Mouse (Mus musculus): ENCODE data around the gene Hebp1. TPM values are rescaled to one million over a fixed set of nuclear protein-coding genes. Genes with fewer than 3 reads are reported as not detected.
A peak's percentile ranks its signal among the peaks of the same experiment; 100 is the strongest.

The Hebp1 gene
- polyA plus RNA-seq, 1 experiment from 2014 or later, result 2.7 TPM

DNA sequence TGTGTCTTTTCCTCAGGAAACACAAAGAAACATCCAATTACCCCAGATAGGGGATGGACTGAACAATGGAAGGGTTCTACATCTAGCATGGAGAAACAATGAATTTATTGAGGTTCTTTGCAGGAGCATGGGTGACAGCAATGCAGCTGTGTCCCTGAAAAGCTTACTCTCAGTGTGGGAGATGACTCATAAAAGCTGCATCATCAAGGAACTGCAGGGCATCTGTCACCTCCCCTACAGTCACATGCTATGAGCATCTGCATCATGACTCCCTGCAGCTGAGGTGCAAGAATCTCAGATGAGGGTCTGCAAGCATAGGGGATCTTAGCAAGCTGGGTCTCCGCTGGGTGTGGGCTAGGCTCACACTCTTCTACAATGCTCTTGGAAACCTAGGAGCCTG lies 22.8 kb downstream of the Hebp1 start:
- 96% methylated on average over 1 of the region's 1 CpGs for WGBS
- Histone ChIP-seq H3K4me3 (ENCODE audit: low read depth, low read length) (no peak overlapping the region), H3K4me2 (no peak overlapping the region), H3K27me3 (ENCODE audit: insufficient read depth, low read length) (no peaks in the 10 kb centered on the region), H3K9me3 (ENCODE audit: low read depth, low read length) (no peaks in the 10 kb centered on the region), H3K36me3 (ENCODE audit: insufficient read depth) (no peaks in the 10 kb centered on the region), H3K4me1 (ENCODE audit: insufficient read depth) (no peaks in the 10 kb centered on the region), H3K27ac (ENCODE audit: low read depth) (no peak overlapping the region), H3K9ac (no peak overlapping the region)
- DNase-seq (no peak), ATAC-seq (ENCODE audit: insufficient read depth) (no peak)
- TF ChIP-seq CTCF (IDR thresholded peaks at IDR 0.05; ENCODE audit: low read depth), result no peak

GRCm38 (mm10) chr6:135171736-135172135 lies 26.1 kb downstream of the Hebp1 start:
- WGBS, result 61% methylated on average over 14 of the region's 14 CpGs
- Histone ChIP-seq H3K9me3 (ENCODE audit: low read depth, low read length) (no peaks in the 10 kb centered on the region), H3K4me1 (ENCODE audit: insufficient read depth) (peaks cover 5% of the 10 kb centered on the region; the same call in 1 of the 2 replicates), H3K4me2 (no peak overlapping the region), H3K9ac (no peak overlapping the region), H3K27ac (ENCODE audit: low read depth) (no peak overlapping the region), H3K36me3 (ENCODE audit: insufficient read depth) (no peaks in the 10 kb centered on the region), H3K4me3 (ENCODE audit: low read depth, low read length) (no peak overlapping the region), H3K27me3 (ENCODE audit: insufficient read depth, low read length) (no peaks in the 10 kb centered on the region)
- no peak for DNase-seq
- TF ChIP-seq CTCF (IDR thresholded peaks at IDR 0.05; ENCODE audit: low read depth), result no peak
- ATAC-seq (ENCODE audit: insufficient read depth), result no peak

GRCm38 (mm10) chr6:135169246-135169645 lies 28.6 kb downstream of the Hebp1 start:
- no peaks in the 10 kb centered on the region for H3K36me3 ChIP-seq (ENCODE audit: insufficient read depth)
- H3K4me3 ChIP-seq (ENCODE audit: low read depth, low read length), result no peak overlapping the region
- H3K27ac ChIP-seq (ENCODE audit: low read depth), result no peak overlapping the region
- no peak for TF ChIP-seq CTCF (IDR thresholded peaks at IDR 0.05; ENCODE audit: low read depth)
- 73% methylated on average over 3 of the region's 3 CpGs for WGBS
- H3K27me3 ChIP-seq (ENCODE audit: insufficient read depth, low read length), result no peaks in the 10 kb centered on the region
- H3K9ac ChIP-seq, result no peak overlapping the region
- ATAC-seq (ENCODE audit: insufficient read depth) (no peak), DNase-seq (no peak)
- H3K4me1 ChIP-seq (ENCODE audit: insufficient read depth), result peaks cover 5% of the 10 kb centered on the region; the same call in 1 of the 2 replicates
- no peak overlapping the region for H3K4me2 ChIP-seq
- no peaks in the 10 kb centered on the region for H3K9me3 ChIP-seq (ENCODE audit: low read depth, low read length)

DNA sequence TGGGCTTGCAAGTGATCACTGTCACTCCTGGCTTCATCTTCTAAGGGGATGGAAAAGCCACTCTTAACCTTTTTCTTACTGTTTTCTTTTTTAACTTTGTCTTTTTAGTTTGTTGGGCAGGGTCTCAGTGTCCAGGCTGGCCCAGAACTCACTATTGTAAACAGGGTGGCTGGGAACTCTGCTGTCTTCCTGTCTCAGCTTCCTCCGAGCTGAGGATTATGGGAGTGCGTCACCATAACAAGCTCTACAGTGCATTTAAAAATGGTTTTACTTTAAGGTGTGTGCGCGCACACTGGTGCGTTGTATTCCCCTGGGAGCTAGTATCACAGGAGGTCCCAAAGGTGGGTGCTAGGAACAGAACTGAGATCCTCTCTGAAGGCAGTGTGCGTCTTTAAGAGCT lies 29.4 kb downstream of the Hebp1 start:
- no peaks in the 10 kb centered on the region for H3K27me3 ChIP-seq (ENCODE audit: insufficient read depth, low read length)
- no peak overlapping the region for H3K27ac ChIP-seq (ENCODE audit: low read depth)
- no peak for TF ChIP-seq CTCF (IDR thresholded peaks at IDR 0.05; ENCODE audit: low read depth)
- ATAC-seq (ENCODE audit: insufficient read depth), result peak; percentile 3; the same call in 1 of the 2 replicates
- no peaks in the 10 kb centered on the region for H3K9me3 ChIP-seq (ENCODE audit: low read depth, low read length)
- H3K4me3 ChIP-seq (ENCODE audit: low read depth, low read length), result peak overlapping the region; percentile 68
- 74% methylated on average over 6 of the region's 6 CpGs for WGBS
- H3K9ac ChIP-seq, result peak overlapping the region; percentile 72
- DNase-seq, result no peak
- no peaks in the 10 kb centered on the region for H3K36me3 ChIP-seq (ENCODE audit: insufficient read depth)
- H3K4me1 ChIP-seq (ENCODE audit: insufficient read depth), result peaks cover 5% of the 10 kb centered on the region; the same call in 1 of the 2 replicates
- H3K4me2 ChIP-seq, result peak overlapping the region; percentile 91

- Histone ChIP-seq H3K4me2 (peak overlapping the region; percentile 91), H3K36me3 (ENCODE audit: insufficient read depth) (no peaks in the 10 kb centered on the region), H3K9me3 (ENCODE audit: low read depth, low read length) (no peaks in the 10 kb centered on the region), H3K27ac (ENCODE audit: low read depth) (peak overlapping the region; percentile 76), H3K9ac (peak overlapping the region; percentile 72), H3K4me3 (ENCODE audit: low read depth, low read length) (peak overlapping the region; percentile 68), H3K4me1 (ENCODE audit: insufficient read depth) (peaks cover 5% of the 10 kb centered on the region; the same call in 1 of the 2 replicates), H3K27me3 (ENCODE audit: insufficient read depth, low read length) (no peaks in the 10 kb centered on the region)
- DNase-seq (peak; percentile 91), ATAC-seq (ENCODE audit: insufficient read depth) (peak; percentile 93)
- TF ChIP-seq CTCF (IDR thresholded peaks at IDR 0.05; ENCODE audit: low read depth), result no peak
- WGBS, result 2% methylated on average over 46 of the region's 46 CpGs
Measured at GRCm38 (mm10) chr6:135167380-135168311, 30.2 kb downstream of the Hebp1 start.

GRCm38 (mm10) chr6:135166712-135167111 lies 31.1 kb downstream of the Hebp1 start:
- Histone ChIP-seq H3K27ac (ENCODE audit: low read depth) (no peak overlapping the region; the same call in 1 of the 2 replicates), H3K4me3 (ENCODE audit: low read depth, low read length) (peak overlapping the region; percentile 68; the same call in 1 of the 2 replicates), H3K4me2 (peak overlapping the region; percentile 91; the same call in 1 of the 2 replicates), H3K9ac (no peak overlapping the region; the same call in 1 of the 2 replicates), H3K27me3 (ENCODE audit: insufficient read depth, low read length) (no peaks in the 10 kb centered on the region), H3K4me1 (ENCODE audit: insufficient read depth) (peaks cover 5% of the 10 kb centered on the region; the same call in 1 of the 2 replicates), H3K9me3 (ENCODE audit: low read depth, low read length) (no peaks in the 10 kb centered on the region), H3K36me3 (ENCODE audit: insufficient read depth) (no peaks in the 10 kb centered on the region)
- TF ChIP-seq CTCF (IDR thresholded peaks at IDR 0.05; ENCODE audit: low read depth), result no peak
- ATAC-seq (ENCODE audit: insufficient read depth) (no peak), DNase-seq (no peak)
- 59% methylated on average over 5 of the region's 5 CpGs for WGBS

DNA sequence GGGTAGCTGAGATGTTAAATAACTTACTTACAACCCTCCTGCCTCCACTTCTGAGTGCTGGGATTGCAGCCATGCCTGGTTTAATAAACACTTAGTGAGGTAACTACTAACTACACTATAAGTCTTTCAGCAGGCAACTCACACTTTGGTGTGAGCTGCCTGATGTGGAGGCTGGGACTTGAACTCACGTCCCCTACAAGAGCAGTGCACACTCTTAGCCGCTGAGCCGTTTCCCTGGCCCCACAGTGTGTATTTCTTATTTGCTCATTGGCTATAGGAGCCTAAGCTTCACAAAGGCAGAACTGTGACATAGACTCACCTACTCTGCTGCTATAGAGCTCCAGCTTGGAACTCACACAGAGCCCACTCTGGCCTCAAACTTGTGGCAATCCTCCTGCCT lies 31.6 kb downstream of the Hebp1 start:
- Histone ChIP-seq H3K36me3 (ENCODE audit: insufficient read depth) (no peaks in the 10 kb centered on the region), H3K27me3 (ENCODE audit: insufficient read depth, low read length) (no peaks in the 10 kb centered on the region), H3K4me2 (peak overlapping the region; percentile 18; the same call in 1 of the 2 replicates), H3K4me1 (ENCODE audit: insufficient read depth) (peaks cover 5% of the 10 kb centered on the region; the same call in 1 of the 2 replicates), H3K9ac (no peak overlapping the region; the same call in 1 of the 2 replicates), H3K4me3 (ENCODE audit: low read depth, low read length) (no peak overlapping the region; the same call in 1 of the 2 replicates), H3K27ac (ENCODE audit: low read depth) (peak overlapping the region; percentile 15; the same call in 1 of the 2 replicates), H3K9me3 (ENCODE audit: low read depth, low read length) (no peaks in the 10 kb centered on the region)
- ATAC-seq (ENCODE audit: insufficient read depth), result no peak
- TF ChIP-seq CTCF (IDR thresholded peaks at IDR 0.05; ENCODE audit: low read depth), result no peak
- DNase-seq, result no peak
- WGBS, result 85% methylated on average over 3 of the region's 3 CpGs
